Mouse (Mus musculus): Measurements from ENCODE around the gene Capzb. TPM values are rescaled to one million over a fixed set of nuclear protein-coding genes. Genes with fewer than 3 reads are reported as not detected.

Capzb gene
- polyA plus RNA-seq, 1 experiment, result 186 TPM

DNA sequence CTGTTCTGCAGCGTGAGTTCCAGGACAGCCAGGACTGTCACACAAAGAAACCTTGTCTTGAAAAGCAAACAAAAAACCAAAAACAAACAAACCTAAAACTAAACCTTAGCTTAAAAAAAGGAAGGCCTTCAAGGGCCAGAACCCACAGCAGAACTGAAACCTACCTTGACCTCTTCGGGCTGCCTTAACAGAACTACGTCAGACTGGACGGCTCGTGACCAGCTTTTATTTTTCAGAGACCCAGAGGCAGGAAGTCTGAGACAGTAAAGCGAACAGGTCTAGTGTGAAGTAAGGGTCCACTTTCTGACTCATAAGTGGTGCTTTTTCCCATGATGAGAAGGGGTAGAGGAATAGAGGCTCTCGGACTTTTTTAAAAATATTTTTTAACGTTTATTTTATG is 26.5 kb upstream of the Capzb start:
- TF ChIP-seq POLR2A (IDR thresholded peaks at IDR 0.05; ENCODE audit: borderline replicate concordance, extremely low read depth, insufficient read depth, insufficient read length, poor library complexity, severe bottlenecking), result no peak
- no peak for TF ChIP-seq CTCF (IDR thresholded peaks at IDR 0.05; ENCODE audit: borderline replicate concordance, extremely low read depth, insufficient read depth, insufficient read length)
- no peak for DNase-seq (ENCODE audit: low read depth)

DNA sequence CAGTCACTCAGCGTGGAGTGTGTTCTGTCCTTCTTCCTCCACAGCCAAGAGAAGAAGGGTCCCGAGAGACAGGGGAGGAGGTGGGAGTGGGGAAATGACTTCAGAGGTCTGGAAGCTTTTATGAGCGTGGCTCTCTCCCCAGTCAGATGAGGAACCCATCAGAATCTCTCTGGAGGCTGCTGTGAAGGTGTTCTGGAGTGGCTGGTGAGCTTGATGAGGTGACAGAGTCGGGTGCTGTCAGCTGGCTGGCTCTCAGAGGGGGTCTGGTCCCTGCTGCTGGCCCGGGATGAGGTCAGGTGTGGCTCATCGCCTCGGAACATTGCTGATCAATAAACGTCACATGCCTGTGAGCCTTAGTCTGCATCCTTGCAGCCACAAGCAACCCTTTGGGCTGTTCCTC is 25.6 kb upstream of the Capzb start:
- no peak for TF ChIP-seq POLR2A (IDR thresholded peaks at IDR 0.05; ENCODE audit: borderline replicate concordance, extremely low read depth, insufficient read depth, insufficient read length, poor library complexity, severe bottlenecking)
- no peak for TF ChIP-seq CTCF (IDR thresholded peaks at IDR 0.05; ENCODE audit: borderline replicate concordance, extremely low read depth, insufficient read depth, insufficient read length)
- no peak for DNase-seq (ENCODE audit: low read depth)

DNA sequence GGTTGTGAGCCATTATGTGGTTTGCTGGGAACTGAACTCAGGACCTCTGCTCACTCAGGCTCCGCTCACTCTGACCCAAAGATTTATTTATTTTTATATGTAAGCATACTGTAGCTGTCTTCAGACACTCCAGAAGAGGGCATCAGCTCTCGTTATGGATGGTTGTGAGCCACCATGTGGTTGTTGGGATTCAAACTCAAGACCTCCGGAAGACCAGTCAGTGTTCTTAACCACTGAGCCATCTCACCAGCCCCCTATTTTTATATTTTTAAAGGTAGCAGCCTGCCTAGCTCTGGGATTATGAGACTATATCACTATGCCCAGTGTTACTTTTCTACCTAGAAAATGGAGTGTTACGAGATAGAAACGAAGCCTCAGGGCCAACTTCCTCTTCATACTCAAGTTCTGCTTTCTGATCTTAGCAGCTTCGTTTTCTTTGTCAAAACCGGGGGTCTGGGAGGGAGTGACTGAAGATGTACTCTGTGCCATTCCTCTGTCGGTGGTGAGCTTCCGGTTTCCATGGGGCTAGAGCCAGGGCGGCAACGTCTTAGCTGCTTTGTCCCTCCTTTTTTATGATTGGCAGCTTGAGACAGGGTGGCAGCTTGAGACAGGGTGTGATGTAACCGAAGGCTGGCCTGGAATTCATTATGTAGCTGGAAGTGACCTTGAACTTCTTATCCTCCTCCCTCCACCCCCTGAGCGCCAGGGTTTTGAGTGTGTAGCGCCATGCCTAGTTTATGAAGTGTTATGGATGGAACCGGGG is 23.5 kb upstream of the Capzb start:
- DNase-seq (ENCODE audit: low read depth), result peak; percentile 30
- no peak for TF ChIP-seq CTCF (IDR thresholded peaks at IDR 0.05; ENCODE audit: borderline replicate concordance, extremely low read depth, insufficient read depth, insufficient read length)
- no peak for TF ChIP-seq POLR2A (IDR thresholded peaks at IDR 0.05; ENCODE audit: borderline replicate concordance, extremely low read depth, insufficient read depth, insufficient read length, poor library complexity, severe bottlenecking)

DNA sequence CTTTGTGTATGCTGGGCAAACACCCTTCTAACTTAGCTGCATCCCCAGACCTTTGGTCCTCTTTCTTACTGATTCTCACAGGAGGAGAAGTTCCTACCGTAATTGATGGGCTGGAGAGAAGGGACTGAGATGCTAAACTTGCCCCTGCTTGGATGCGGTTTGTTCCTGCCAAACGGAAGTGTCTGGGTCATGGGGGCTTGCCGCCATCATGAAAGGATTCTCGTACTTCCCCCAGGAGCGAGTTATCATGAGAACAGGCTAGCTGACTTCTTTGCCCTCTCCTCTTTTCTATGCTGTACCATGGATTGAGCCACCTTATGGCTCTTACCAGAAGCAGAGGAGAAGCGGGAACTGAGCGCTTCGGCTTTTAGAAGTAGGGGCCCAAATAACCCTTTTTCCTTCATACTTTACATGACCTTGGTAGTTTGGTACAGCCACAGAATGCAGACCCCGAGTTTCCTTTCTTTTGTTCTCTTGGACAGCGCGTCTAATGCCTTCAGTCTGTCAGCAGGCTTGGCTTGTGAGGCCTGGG is 22.9 kb upstream of the Capzb start:
- TF ChIP-seq CTCF (IDR thresholded peaks at IDR 0.05; ENCODE audit: borderline replicate concordance, extremely low read depth, insufficient read depth, insufficient read length) (no peak), POLR2A (IDR thresholded peaks at IDR 0.05; ENCODE audit: borderline replicate concordance, extremely low read depth, insufficient read depth, insufficient read length, poor library complexity, severe bottlenecking) (no peak)
- DNase-seq (ENCODE audit: low read depth), result no peak

DNA sequence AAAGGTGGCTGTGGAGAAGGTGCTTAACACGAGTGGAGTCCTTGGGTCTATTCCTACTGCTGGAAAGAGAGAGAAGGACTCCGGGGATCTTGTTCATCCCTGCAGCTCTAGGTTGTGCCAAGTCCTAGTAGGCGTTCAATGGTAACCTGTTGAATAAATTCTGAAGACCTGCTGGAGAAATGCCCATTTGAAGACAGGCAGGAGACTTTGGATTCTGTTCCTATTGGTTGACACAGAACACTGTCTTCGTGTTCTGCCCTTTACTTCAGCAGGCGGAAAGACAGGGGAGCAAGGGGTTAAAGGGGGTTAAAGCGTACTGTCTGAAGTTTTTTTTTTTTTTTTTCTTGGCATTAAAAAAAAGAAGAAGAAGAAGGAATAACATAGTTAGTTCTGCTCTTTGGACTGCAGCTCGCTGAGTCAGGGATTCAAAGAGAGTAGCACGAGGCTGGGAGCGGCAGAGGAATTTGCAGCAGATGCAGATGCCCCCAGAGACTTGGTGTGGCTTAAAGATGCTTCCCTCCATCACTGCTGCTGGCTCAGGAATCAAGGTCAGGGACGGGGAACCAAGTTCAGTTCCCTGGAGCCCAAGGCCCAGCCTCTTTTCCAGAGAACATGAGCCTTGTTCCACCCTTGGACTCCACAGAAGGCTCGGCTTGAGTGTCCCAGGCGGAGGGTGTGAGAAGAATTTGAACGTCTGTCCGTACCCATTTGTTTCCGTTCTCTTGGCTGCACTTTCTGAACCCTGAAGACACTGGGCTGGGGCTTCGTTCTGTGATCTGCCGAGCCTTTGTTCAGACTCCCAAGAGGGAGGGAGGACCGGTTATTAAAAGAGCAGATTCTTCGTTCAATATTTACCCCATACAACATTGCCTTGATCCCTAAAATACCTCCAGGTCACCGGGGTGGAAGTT is 17.4 kb upstream of the Capzb start:
- TF ChIP-seq POLR2A (IDR thresholded peaks at IDR 0.05; ENCODE audit: borderline replicate concordance, extremely low read depth, insufficient read depth, insufficient read length, poor library complexity, severe bottlenecking), result no peak
- no peak for TF ChIP-seq CTCF (IDR thresholded peaks at IDR 0.05; ENCODE audit: borderline replicate concordance, extremely low read depth, insufficient read depth, insufficient read length)
- DNase-seq (ENCODE audit: low read depth), result peak; percentile 28

DNA sequence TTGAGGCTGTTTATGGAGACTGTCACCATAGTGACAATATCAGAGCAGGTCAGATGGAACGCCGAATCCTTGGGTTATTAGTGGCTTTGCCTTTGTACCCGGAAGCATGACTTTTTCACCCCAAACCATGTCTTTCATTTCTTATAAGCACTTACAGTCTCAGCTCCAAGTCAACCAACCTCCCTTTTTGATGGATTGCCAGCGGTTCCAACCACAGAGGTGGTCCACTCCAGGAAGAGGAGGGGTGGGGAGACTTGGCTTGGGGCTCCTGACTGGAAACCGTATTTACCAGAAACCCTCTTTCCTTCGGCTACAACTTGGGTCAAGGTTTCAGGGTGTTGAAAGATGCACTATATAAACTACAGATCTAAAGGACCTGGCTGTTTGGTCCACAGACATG is 16.7 kb upstream of the Capzb start:
- no peak for TF ChIP-seq POLR2A (IDR thresholded peaks at IDR 0.05; ENCODE audit: borderline replicate concordance, extremely low read depth, insufficient read depth, insufficient read length, poor library complexity, severe bottlenecking)
- TF ChIP-seq CTCF (IDR thresholded peaks at IDR 0.05; ENCODE audit: borderline replicate concordance, extremely low read depth, insufficient read depth, insufficient read length), result no peak
- peak; percentile 11 for DNase-seq (ENCODE audit: low read depth)

DNA sequence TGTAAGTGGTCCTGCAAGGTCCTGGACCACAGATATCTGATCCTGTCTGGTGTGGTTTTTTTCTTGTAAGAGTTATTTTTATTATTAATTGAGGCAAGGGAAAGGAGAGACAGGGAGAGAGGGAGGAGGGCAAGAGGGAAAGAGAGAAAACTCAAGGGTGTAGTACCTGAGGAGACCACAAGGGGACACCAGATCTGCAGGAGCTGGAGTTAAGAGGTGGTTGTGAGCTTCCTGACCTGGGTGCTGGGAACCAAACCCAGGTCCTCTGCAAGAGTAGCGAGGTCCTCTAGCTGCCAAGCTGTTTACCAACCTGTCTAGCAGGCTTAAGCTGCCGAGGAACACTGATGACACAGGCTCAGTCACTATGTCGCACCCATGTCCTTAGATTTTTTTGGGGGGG is 14.8 kb upstream of the Capzb start:
- DNase-seq (ENCODE audit: low read depth), result no peak
- TF ChIP-seq CTCF (IDR thresholded peaks at IDR 0.05; ENCODE audit: borderline replicate concordance, extremely low read depth, insufficient read depth, insufficient read length) (peak; percentile 52; the same call in 1 of the 2 replicates), POLR2A (IDR thresholded peaks at IDR 0.05; ENCODE audit: borderline replicate concordance, extremely low read depth, insufficient read depth, insufficient read length, poor library complexity, severe bottlenecking) (no peak)

DNA sequence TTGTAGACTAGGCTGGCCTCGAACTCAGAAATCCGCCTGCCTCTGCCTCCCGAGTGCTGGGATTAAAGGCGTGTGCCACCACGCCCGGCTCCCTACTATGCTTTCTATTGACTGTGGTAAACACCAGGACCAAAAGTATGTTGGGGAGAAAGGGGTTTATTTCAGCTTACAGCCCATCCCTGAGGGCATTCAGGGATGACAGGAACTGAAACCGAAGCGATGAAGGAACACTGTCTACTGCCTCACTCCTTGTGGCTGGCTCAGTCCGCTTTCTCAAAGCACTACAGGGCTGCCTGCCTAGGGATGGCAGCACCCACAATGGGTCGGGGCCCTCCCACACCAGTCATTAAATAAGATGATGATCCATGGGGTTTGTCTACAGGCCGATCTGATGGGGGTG is 14.3 kb upstream of the Capzb start:
- no peak for TF ChIP-seq POLR2A (IDR thresholded peaks at IDR 0.05; ENCODE audit: borderline replicate concordance, extremely low read depth, insufficient read depth, insufficient read length, poor library complexity, severe bottlenecking)
- TF ChIP-seq CTCF (IDR thresholded peaks at IDR 0.05; ENCODE audit: borderline replicate concordance, extremely low read depth, insufficient read depth, insufficient read length), result no peak
- no peak for DNase-seq (ENCODE audit: low read depth)

DNA sequence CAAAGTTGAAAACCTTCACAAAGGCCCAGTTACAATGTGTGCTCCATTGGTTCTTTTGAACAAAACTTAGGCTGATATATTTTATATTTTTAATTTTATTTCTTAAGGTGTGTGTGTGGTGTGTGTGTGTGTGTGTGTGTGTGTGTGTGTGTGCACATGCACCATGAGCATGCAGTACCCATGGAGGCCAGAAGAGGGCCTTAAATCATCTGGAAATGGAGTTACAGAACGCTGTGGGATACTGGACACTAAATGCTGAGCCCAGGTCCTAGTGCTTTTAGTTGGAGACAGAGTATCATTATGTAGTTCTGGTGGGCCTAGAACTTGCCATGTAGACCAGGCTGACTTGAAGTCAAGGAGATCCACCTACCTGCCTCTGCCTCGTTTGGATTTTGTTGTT is 13.5 kb upstream of the Capzb start:
- no peak for DNase-seq (ENCODE audit: low read depth)
- no peak for TF ChIP-seq POLR2A (IDR thresholded peaks at IDR 0.05; ENCODE audit: borderline replicate concordance, extremely low read depth, insufficient read depth, insufficient read length, poor library complexity, severe bottlenecking)
- no peak for TF ChIP-seq CTCF (IDR thresholded peaks at IDR 0.05; ENCODE audit: borderline replicate concordance, extremely low read depth, insufficient read depth, insufficient read length)

DNA sequence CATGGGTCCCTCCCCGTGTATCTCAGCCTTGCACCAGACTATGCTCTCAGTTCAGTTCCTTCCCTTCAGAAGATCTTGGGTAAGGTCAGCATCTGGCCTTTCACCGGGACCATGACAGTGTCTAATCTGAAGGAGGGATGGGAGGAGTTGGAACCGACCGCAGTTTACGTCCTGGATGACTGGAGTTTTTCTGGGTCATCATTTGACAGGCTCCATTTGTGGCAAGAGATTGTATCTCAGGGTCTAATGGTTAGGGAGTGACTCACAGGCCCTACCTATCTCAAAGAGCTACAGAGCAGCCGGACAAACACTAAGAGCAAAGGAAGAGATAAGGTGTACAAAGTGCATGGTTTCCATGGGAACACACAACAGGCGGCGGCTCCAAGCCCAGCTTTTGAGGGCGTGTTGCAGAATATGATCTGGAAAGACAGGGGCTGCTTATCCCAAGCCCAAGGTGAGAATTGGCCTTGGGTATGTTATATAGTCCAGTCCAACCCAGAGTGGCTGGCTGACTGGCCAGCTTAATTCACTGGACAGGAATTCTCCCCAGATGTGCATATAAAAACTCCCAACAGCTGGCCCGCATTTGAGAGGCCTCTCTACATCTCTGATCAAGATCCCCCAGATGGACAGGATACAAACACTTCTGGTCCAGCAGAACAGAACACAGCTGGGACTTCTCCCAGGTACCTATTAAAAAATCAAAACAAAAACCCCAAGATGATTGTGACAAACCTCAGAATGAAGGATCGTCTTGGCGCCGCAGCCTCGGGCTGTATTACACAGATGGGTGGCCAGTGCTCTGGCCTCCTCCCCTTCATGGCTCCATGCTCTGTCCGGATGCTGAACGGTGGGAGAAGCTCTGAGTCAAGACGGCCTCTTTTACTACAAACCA is 12.7 kb upstream of the Capzb start:
- TF ChIP-seq POLR2A (IDR thresholded peaks at IDR 0.05; ENCODE audit: borderline replicate concordance, extremely low read depth, insufficient read depth, insufficient read length, poor library complexity, severe bottlenecking) (no peak), CTCF (IDR thresholded peaks at IDR 0.05; ENCODE audit: borderline replicate concordance, extremely low read depth, insufficient read depth, insufficient read length) (no peak)
- DNase-seq (ENCODE audit: low read depth), result no peak

All from brain, embryonic 14.5 days (tissue).